Mouse (Mus musculus) right cerebral cortex, postnatal 25 days (tissue): ENCODE data around the gene Tpp1.
"Not testable (repeated sequence)": the region's sequence is repeated elsewhere in the genome, so short reads cannot be mapped to it uniquely, and the experiment has no call there.

ENCODE experiments used
- DNase-seq: peaks from one replicate; pipeline ENCODE4 v3.0.0; 2022

Tpp1 gene

DNA sequence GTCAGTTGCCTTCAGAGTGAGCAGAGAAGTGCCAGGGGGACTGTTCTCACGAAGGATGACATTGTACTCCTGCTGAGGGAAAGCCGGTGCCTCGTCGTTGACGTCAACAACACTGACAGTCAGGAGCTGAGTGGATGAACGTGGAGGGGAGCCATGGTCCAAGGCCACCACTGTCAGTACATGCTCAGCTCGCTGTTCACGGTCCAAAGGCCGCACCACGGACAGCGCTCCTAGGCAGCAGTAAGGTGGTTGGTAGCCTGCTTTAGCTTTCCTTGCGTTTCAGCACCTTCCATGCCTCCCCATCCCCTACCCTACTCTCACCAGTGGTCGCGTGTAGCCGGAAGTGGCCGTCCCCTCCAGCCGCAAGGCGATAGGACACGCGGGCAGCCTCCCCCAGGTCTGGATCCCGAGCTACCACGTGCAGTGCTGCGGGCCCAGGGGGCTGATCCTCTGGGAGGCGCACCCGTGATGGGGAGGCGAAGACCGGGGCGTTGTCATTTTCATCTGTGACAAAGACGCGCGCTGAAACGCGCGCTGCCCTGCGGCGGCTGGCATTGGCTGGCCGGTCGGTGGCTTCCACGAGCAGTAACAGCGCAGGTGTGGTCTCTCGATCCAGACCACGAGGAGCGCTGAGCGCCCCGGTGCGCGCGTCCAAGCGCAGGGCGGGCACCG lies 9.9 kb upstream of the Tpp1 start:
- no peak for DNase-seq

GRCm38 (mm10) chr7:105753281-105753680 lies 1.2 kb upstream of the Tpp1 start:
- no peak for DNase-seq

- no peak for DNase-seq
Observed at GRCm38 (mm10) chr7:105752716-105753115, 681 bp upstream of the Tpp1 start.

- DNase-seq, result no peak
Observed at GRCm38 (mm10) chr7:105747776-105748175, 4.3 kb downstream of the Tpp1 start.

GRCm38 (mm10) chr7:105743926-105744590 lies 8.0 kb downstream of the Tpp1 start, which contains the start of gene Taf10:
TSS of gene Taf10 (minus strand) at chr7:105744361.
- DNase-seq, result peak; percentile 90

- DNase-seq, result not testable (repeated sequence)
Observed at GRCm38 (mm10) chr7:105743246-105743925, 8.6 kb downstream of the Tpp1 start.

DNA sequence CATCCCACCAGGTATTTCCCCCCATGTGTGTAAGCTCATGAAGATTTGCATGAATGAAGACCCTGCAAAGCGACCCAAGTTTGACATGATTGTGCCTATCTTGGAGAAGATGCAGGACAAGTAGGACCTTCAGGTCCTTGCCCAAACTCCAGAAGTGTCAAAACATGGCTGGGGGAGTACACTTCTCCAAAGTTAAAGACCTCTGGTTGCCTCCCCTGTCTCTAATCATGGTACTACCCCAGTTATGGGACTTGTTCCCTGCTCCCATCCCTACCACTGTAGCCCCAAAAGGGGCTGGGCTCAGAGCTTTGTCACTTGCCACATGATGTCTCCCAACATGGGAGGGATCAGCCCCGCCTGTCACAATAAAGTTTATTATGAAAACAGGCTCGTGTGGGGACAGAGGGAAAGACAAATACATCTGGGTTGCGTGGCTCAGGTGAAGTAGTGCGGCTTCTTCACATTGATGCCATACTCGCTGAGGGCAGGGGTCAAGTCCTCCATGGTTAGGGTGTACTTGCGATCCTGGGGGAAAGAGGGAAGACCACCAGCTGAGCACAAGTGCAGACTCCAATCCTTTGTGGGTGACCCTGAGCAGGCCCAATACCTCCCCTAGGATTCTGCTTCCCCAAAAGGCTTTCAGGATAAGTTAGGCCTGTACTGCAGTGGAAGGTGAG lies 9.4 kb downstream of the Tpp1 start:
- not testable (repeated sequence) for DNase-seq

- no peak for DNase-seq
Observed at GRCm38 (mm10) chr7:105741978-105742377, 10.1 kb downstream of the Tpp1 start.

DNA sequence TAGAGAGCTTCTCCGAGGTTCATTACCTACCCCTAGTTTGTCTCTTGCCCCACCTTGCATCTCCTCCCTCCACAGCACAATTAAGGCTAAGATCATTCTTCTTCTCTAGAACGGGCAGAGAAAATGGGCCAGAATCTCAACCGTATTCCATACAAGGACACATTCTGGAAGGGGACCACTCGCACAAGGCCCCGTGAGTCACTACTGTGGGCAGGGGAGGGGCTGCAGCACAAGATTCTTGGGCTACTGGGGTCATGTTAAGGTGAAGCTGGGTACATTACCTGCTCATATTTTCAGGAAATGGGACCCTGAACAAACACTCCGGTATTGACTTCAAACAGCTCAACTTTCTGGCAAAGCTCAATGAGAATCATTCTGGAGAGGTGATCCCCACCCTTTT lies 11.2 kb downstream of the Tpp1 start:
- DNase-seq, result no peak

GRCm38 (mm10) chr7:105740089-105740795 lies 11.8 kb downstream of the Tpp1 start:
- DNase-seq, result no peak

DNA sequence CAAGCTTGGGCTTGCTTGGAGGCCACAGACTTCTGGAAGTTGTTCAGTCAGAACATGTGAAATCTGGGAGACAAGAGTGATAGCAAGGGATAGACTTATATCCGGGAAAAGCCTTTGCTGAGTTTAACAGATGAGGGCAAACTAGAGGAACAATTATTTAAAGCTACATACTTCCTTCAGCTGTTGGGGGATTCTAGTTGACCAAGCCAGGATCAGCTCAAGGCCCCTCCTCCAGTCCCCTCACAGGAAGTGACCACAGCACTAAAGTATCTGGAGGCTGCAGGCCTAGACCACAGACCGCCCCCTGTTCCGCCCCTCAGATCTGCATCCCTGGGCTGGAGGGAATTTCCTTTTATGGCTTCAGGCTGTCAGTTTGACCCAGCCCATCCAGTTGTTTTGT lies 13.1 kb downstream of the Tpp1 start:
- no peak for DNase-seq

DNA sequence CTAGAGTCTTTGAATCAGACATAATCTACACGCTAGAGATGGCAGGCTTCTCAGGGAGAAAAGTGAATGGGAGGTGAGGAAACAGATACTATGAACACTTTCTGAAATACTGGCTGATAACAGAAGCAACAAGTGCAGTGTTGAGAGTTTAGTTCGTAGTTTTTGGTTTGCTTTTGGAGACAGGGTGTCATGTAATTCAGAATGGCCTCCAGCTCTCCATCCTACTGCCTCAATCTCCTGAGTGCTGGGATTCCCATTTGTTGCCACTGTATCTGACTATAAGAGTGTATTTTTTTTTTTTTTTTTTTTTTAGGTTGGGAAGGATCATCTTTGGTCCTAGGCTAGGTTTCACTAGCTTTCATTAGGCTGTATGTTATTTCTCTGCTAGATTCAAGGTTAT lies 13.7 kb downstream of the Tpp1 start:
- DNase-seq, result no peak

DNA sequence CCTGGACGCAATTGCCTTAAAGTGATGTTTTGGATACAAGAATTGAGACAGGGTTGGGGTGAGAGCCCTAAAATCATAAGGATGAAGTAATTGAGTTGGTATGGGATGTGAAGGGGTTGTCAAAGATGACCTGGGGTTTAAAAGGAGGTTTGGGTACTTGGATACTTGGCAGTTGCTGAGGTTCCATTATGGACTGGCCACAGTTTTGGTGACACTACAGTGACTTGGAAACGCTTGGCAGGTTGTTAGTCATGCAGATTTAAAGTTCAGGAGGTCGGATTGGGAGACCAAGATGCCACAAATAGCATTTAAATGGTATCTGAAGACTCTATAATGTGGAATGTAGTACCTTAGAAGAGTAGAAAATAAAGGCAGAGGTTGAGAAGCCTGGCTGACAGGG lies 14.4 kb downstream of the Tpp1 start:
- no peak for DNase-seq

DNA sequence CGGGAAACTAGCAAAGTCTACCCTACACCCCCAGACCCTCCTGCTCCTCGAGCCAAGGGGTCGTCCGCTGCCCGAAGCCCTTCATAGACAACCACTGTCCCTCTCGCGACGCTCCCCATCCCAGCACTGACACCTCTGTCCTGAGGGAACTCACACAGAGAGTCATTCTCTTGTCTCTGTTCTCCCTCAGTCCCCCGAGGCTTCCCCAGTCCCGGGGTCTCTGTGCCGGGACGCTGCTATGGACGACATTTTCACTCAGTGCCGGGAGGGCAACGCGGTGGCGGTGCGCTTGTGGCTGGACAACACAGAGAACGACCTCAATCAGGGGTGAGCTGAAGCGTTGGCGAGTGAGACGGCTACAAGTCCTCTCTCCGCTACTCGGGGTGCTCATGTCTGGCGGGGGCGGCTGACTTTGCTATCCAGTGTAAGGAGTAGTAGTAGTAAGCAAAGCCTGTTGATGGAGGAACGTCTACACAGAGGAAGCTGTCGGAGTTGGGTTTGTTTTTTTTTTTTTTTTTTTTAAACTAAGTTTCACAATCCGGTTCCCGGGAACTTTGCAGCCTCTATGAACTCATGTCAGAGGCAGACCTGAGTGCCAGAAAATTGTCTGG lies 15.0 kb downstream of the Tpp1 start, which contains the start of gene Rrp8:
TSS of gene Rrp8 (minus strand) at position 475 of the 611 bp plus-strand sequence.
- peak; percentile 27 for DNase-seq

DNA sequence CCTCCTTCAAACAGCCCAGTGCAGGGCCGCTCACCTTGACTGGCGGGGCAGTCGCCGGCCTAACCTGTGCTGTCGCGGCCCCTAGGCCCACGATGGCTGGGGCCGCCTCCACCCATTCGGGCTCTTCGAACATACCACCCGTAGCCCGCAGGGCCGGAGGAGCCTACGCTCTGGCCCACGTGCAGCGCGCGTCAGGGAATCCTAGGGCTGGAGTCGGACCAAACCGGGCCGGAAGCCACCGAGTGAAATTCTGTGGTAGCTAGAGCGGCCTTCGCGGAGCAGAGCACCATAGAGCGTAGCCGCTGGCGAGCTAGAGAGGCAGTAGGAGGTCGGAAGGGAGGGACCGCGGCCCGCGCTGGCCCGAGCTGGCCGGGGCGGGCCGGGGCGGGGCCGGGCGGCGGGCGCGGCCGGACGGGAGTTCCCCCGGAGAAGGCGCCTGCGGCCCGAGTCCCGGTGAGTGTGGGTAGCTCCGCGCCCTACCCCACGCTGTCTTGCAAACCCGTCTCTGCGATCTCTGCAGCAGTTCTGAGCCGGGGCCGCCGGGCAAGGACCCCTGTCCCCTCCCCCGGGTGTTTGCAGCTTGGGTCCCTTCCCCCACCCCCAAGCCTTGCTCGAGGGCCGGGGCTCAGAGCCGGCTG lies 15.7 kb downstream of the Tpp1 start, which contains the start of gene Ilk:
TSS of gene Ilk (plus strand) at position 329 of the 638 bp plus-strand sequence.
- DNase-seq, result peak; percentile 91

DNA sequence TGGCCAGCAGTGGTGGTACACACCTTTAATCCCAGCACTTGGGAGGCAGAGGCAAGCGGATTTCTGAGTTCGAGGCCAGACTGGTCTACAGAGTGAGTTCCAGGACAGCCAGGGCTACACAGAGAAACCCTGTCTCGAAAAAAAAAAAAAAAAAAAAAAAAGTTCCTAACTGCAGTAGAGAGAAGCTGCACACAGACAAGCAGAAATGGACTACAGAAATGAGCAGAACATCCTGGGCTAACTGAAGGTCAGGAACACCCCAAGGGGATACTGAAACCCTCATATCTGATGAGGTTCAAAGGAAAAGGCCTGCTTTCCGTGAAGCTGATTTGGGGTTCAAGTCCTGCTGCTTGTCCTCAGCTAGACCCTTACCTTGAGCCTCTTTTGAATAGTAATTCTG lies 16.6 kb downstream of the Tpp1 start:
- DNase-seq, result not testable (repeated sequence)

DNA sequence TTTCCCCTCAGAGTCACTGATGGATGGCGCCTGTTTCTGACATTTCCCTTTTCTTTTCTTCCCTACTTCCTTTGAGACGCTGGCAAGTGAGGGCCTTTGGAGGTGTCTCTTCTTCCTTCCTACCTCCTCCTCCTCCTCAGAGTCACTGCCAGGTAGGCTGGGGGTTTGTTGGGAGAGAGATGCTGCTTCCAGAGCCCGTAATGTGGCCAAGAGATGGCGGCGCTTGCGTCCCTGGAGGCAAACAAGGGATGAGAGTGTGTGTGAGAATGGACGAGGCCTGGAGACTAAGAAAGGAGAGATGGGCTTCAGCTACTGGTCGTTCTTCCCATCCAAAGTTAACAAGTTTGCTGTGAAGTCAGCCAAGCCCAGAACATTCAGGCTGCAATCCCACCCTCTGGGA lies 17.2 kb downstream of the Tpp1 start:
- DNase-seq, result no peak

DNA sequence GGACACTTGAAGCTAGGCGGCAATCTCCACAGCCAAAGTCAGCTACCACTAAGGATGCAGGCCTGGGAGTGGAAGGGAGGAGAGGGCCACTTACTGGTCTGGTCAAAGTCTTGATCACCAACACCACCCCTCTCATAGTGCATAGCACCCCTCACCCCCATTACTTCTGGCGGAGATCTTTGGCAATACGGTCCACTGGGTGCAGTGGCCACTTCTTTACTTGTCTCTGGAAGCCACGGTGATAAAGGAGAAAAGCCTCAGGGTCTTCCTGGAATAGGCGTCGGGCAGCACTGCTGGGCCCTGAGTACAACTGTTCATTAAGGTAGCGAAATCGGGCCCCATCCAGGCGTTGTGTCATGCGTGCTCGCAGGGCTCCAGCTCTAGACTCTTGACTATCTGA lies 18.2 kb downstream of the Tpp1 start:
- no peak for DNase-seq

GRCm38 (mm10) chr7:105728701-105729428 lies 23.2 kb downstream of the Tpp1 start:
- DNase-seq, result no peak

- DNase-seq, result no peak
Observed at GRCm38 (mm10) chr7:105726980-105727325, 25.1 kb downstream of the Tpp1 start.
